Mouse (Mus musculus) adrenal gland, postnatal 14 days (tissue): ENCODE measurements around the gene Bend5. TPM values are rescaled to one million over a fixed set of nuclear protein-coding genes. Genes with fewer than 3 reads are reported as not detected.

ENCODE experiments used
- DNase-seq: peaks from one replicate; pipeline ENCODE4 v3.0.0; 2021; ENCODE audit warnings: mixed read lengths
- total RNA-seq: library from RNA; stranded (reverse); gene quantifications from 2 replicates; pipeline ENCODE4 v1.2.3, GENCODE M21; 2021

Gene Bend5
- total RNA-seq, 1 experiment from 2014 or later = 11.0 TPM

DNA sequence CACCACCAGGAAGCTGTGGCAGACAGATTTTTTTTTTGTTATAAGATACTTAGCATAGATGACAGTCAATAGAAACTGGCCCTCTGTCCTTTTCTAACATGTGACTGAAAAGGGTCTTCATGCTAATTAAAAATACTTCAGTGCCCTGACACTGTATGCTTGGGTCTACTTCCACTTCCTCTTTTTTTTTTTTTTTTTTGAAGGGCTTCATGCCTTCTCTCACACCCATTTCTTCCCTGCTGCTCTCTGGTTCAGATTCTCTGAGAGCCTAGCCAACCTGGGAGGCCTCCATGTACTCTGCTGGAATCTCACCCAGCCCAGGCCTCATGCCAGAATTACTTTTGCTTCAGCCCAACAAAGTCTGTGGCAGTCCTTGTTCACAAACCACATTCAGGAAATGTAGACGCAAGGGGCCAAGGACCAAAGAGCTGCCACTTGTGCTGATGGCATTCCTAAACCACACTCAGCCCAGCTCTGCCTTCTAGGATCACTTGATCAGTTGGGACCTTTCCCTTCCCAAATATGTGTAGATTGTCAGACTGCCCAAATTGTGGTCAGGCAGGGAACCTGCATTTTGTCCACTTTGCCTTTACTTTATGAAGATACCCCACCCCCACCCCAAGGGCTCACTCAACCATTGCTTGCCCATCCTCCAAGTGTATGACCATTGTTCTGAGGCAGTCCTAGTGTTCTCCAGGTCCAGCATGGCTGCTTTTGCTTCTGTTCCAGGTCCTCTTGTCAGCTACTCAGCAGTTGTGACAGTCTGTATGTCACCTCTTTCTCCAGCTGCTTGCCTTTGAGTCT is 27.8 kb downstream of the Bend5 start:
- DNase-seq = peak; percentile 37

DNA sequence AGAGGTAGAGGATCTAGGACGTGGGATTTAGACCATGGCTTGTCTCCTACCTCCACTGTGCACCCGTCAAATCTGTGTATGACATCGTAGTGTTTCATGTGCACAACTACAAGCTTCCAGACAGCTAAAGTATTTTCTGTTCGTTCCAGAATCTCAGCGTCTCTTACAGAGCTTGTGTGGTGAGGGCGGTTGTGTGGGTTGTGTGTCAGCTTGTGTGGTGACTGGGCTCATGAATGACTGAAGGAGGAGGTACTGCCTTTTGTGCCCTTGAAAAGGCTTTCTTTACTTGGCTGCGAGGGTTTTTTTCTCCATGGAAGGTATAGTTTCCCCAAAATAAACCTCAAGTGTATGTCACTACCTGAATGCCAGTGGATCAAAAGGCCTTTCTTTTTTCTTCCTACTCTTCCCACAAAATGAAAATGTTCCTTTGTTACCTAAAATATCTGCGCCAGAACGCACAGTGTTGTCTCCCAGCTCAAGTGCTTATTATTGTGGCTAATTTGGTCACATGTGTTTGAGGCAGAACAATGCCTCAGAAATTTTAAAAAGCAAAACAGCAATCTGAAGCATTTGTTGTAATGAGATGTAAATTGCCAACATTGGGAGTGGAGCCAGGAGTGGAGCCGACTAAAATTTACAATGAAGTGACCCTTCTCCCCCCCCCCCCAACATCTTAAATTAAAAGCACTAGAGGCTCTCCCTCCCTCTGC is 29.3 kb downstream of the Bend5 start:
- no peak for DNase-seq

GRCm38 (mm10) chr4:111444616-111445160 is 29.9 kb downstream of the Bend5 start:
- no peak for DNase-seq

DNA sequence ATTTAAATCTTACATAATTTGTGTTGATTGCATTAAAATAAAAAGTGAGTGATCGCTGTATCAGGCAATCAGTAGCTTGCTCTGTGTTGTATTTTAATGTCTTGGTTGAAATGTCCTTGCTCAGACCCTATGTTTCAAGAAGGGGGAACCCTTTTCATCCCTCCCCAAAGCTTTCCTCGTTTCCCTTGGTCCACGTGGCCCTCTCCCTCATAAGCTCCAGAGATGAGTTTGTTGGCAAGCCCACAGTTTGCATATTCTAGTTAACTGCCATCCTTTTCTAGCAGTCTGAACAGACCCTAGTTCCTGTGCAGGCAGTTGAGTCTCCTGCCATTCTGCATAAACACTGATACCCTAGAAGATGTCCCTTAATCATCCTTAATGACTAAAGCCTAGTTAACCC is 33.1 kb downstream of the Bend5 start:
- no peak for DNase-seq

DNA sequence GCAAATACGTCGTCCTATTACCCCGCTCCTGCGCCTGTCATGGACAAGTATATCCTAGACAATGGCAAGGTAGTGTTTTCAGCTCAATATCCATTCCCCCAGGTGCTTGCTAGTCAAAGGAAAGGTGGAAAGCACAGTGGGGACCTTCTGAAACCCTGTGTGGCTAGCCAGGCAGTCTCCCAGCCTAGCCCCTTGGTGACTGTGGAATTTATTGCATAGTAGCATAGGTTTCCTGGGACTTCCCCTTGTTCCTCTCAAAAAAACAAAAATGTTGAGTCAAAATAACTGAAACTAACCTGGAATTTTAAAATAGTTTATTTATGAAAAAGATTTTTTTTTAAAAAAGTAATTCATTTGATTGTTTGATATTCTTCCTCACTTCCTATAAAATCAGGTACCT is 33.8 kb downstream of the Bend5 start:
- no peak for DNase-seq

GRCm38 (mm10) chr4:111449442-111450199 is 34.8 kb downstream of the Bend5 start:
- DNase-seq = no peak

DNA sequence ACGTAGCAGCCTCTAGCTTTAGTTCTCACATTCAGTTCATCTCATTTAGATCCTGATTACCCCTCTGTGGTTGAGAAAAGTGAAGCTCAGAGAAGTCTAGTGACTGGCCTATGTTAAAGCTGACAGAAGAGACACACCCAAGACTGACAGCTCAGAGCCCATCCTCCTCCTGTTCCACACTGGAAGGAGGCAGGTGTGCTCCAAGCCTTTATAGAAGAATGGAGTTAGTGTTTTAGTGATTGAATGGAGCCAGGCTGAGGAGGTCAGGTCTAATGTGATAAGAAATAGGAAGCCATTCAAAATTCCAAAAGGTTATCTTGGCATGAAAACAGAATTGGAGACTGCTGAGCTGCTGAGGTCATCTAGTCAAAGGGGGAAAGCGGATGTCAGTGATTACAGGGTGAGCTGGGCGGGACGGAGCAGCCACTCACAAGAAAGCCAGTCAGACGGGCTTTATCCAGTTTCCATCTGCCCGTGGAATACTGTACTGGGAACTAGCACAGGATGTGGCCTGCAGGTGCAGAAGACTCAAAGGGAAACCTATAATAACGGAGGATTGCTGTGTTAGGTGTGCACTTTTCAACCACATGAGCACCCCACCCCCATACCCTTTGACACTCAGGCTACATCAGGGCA is 36.6 kb downstream of the Bend5 start:
- DNase-seq = no peak

DNA sequence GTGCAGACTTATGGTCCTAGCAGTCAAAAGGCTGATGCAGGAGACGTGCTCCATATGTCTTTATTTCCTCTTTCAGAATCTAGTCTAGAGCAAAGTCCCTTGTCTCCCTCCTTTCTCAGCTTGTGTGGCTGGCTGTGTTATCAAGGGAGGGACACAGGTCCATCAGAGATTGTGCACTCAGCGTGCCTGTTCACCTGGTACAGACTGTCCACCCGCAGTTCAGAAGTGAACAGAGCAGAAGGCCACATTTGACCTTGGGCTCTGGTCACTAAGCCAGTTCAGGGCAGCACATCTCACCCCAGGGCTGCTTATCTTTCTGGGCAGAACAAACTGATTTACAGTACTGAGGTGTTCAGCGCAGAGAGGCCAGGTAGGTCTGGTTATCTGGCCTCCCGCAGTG is 37.4 kb downstream of the Bend5 start:
- DNase-seq = no peak

DNA sequence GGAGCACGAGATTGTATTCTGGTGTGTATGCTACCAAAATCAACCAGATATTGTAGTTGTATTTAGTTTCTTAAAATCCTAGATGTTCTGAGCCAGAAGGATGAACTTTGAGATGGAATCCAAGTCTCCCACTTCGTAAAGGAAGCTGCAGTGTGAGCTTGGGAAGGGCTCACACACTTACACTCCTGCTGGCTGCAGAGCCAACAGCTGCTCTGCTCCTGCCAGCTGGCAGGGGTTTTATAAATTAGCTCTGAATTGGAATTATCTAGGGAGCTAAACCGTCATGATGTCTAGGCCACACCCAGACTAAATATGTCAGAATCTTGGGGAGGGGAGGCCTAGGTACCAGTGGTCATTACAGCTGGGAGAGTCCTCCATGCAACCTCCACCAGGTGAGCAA is 38.5 kb downstream of the Bend5 start:
- no peak for DNase-seq

GRCm38 (mm10) chr4:111455621-111456020 is 40.8 kb downstream of the Bend5 start:
- no peak for DNase-seq

DNA sequence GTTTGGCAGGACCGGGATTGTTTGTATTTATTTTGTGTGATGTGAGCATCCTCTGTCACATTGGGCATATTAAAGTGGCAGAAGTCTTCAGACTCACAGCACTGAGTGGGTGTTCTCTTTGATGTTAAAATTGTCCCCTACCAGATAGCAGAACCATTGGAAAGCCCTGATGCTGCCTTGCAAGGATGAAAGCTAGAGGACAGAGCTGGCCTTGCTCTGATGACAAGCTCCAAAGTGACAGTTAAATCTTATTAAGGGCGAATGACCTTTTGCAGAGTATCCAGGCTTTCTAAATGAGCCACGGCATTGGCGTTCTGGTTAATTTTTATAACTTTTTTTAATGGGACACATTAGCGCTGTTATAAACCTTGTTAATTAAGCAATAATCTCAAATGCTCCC is 42.8 kb downstream of the Bend5 start:
- DNase-seq = no peak

DNA sequence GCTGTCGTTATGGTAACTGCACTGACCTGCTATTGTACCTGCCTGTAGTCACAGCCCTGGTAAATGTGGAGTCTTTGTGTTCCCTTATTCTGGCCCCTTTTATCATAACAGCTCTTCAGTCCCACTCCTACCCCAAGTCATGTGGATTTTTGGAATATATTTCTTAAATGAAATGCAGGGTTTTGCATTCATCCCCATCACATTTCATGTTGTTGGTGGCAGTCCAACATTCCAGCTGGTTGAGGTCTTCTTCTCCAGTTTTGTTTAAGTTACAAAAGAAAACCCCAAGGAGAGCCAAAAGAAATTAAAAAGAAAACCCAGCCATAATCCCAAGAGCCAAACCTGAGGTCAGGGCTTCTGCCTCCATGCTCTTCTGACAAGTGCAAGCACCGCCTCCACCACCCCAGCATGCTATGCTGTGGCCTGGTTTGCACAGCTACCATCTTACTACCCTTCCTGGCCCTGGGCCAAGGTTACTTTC is 52.5 kb downstream of the Bend5 start:
- DNase-seq = no peak

- DNase-seq = no peak
These were observed 53.0 kb downstream of the Bend5 start for GRCm38 (mm10) chr4:111467796-111468195.

DNA sequence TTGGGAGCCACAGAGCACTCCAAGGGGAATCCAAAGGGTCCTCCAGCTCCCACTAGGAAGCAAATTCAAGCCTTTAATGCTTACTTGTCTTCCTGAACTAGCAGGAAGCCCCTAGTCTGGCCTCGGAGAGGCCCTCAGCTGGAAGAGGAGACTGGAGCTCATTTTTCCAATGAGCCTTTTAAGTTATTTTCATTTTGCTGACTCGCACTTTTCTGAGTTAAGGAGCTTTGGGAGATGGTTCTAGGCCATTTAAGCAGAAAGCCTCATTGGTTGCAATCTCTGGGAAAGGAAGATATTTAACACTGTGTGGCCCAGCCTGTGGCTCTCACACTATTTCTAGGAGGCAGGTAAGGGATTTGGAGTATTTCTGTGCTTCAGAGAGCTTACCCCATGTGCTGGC is 55.0 kb downstream of the Bend5 start:
- no peak for DNase-seq

DNA sequence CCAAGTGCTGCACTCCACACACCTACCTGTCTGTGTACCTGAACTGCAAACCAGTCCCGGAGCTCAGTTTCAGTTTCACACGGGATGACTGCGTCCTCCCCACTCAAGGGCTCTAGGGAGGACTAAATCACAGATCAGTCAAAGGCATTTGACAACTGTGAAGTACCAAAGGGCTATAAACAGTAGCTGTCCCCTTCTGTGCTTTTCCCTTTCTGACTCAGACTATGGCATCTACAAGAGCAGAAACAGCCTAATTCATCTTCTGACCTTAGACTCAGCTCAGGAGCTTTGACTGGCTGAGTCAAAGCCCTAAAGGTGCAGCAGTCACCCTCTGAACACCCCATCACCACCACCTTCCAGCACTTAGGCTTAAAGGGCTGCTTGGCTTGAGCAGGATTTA is 56.9 kb downstream of the Bend5 start:
- DNase-seq = no peak

DNA sequence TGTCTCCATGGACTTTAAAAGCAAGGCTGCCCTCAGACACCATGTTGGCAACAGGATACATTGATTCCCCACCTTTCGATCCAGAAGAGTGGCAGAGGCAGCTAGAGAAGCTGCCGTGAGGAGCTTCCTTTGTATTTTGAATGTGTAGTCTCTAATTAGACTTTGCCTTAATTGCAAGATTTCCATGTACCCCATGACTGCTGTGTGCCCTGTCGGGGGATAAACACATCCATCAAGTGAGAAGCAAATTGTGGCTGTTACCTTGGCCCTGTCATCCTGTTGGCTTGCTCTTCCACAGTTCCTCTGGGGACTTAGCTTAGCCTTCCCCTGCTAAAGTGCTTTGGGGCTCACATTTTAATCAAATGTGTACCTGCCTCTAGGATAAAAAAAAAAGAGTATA is 57.7 kb downstream of the Bend5 start:
- DNase-seq = no peak

- no peak for DNase-seq
These were observed 58.2 kb downstream of the Bend5 start for GRCm38 (mm10) chr4:111473014-111473413.

DNA sequence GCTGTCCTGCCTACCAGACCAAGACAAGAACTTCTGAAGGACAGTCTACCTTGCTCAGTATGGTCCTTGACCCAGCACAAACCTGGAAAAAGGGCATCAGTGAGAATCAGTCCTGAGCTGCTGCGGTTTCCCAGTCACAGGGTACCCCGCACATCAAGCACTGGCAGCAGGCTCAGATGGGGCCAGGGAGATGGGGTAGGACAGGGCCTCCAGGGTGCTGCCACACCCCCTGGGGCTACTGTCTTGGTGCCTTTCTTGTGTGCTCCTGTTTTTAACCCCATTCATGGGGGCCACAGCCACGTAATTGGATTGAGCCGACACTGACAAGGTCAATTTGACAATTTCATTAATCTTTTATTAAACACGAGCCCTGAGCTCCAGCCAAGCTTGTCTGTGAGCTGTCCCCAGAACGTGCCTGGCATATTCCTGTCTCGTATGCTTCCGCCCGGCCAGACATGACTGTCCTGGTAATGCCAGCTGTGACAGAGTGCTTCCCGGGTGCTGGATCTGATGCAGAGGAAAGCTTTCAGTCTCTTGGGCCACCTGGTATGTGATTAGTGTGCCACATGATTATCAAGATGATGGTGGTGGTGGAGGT is 60.7 kb downstream of the Bend5 start:
- peak; percentile 14 for DNase-seq

- no peak for DNase-seq
These were observed 62.7 kb downstream of the Bend5 start for GRCm38 (mm10) chr4:111477507-111477906.

DNA sequence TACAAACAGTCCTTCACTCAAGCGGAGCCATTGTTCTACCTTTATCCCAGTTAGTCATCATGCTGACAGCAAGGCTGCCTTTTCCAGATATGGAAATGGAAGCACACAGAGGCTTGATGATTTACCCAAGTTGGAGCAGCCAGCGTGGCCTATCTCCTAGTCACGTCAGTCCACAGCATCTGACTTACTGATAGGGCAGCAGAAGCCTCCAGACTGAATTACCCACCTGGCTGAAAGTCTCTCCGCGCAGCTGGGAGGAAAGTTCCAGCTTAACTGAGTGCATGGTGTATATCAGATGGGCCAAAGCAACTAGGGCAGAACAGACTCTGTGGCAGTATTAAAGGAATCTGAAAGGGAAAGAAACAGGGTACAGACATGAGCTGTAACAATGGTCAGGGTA is 68.7 kb downstream of the Bend5 start:
- DNase-seq = no peak

DNA sequence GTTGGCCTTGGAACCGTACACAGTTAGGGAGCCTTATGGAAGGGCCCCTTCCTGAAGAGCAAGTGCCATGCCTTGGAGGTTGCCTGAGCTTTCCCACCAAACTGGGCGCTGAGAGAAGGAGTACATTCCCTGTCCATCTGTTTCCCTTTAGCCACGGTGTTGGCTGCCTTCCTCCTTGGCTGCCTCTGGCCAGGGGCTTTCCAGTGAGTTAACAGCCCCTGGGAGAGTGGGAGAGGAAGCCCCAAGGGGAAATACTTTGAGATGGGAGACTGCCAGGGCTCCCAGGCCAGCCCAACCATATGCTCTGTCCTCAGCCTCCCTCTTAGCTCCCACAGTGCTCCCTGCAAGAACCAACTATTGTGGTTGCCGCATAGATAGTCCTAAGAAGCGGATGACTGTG is 70.4 kb downstream of the Bend5 start:
- no peak for DNase-seq

GRCm38 (mm10) chr4:111486187-111486586 is 71.4 kb downstream of the Bend5 start:
- no peak for DNase-seq
